Mouse (Mus musculus): Measurements from ENCODE around the gene Guca1b.
"Not testable (repeated sequence)": the region's sequence is repeated elsewhere in the genome, so short reads cannot be mapped to it uniquely, and the experiment has no call there.

Gene Guca1b

GRCm38 (mm10) chr17:47420195-47420594, 35.0 kb downstream of the Guca1b start:
- DNase-seq: no peak

GRCm38 (mm10) chr17:47421566-47421965, 36.4 kb downstream of the Guca1b start:
- DNase-seq: no peak

- DNase-seq: not testable (repeated sequence)
Measured at GRCm38 (mm10) chr17:47422616-47423015, 37.4 kb downstream of the Guca1b start.

- DNase-seq: no peak
Measured at GRCm38 (mm10) chr17:47424186-47424585, 39.0 kb downstream of the Guca1b start.

GRCm38 (mm10) chr17:47427316-47427715, 42.1 kb downstream of the Guca1b start:
- no peak for DNase-seq

GRCm38 (mm10) chr17:47428831-47429304, 43.7 kb downstream of the Guca1b start:
- DNase-seq: peak; percentile 51

GRCm38 (mm10) chr17:47430815-47431214, 45.6 kb downstream of the Guca1b start:
- no peak for DNase-seq

GRCm38 (mm10) chr17:47436156-47436906, 51.1 kb downstream of the Guca1b start, which contains the start of gene AI661453:
Gene AI661453, plus strand, starts transcription at chr17:47436615.
- peak; percentile 79 for DNase-seq

GRCm38 (mm10) chr17:47436907-47437547, 51.8 kb downstream of the Guca1b start, which contains the start of gene 1700001C19Rik:
Gene 1700001C19Rik, minus strand, starts transcription at chr17:47437376.
- no peak for DNase-seq

- DNase-seq: no peak
Measured at GRCm38 (mm10) chr17:47438611-47439010, 53.4 kb downstream of the Guca1b start.

- no peak for DNase-seq
Measured at GRCm38 (mm10) chr17:47439396-47440028, 54.3 kb downstream of the Guca1b start.

- DNase-seq: peak; percentile 55
Measured at GRCm38 (mm10) chr17:47440359-47440890, 55.2 kb downstream of the Guca1b start.

- DNase-seq: peak; percentile 46
Measured at GRCm38 (mm10) chr17:47441296-47442051, 56.3 kb downstream of the Guca1b start.

GRCm38 (mm10) chr17:47442271-47442670, 57.1 kb downstream of the Guca1b start:
- DNase-seq: no peak
